Mouse (Mus musculus): ENCODE measurements at regions not wholly inside any gene's neighbourhood (a gene's known extent, or its start where the extent isn't known, plus 50 kb on each side); places are given as distances from the start of the nearest gene placed in this dataset.

GRCm38 (mm10) chr1:44388091-44388490 is 163.2 kb upstream of the Gulp1 start:
- no peaks in the 10 kb centered on the region for H3K27me3 ChIP-seq (ENCODE audit: insufficient read depth, low read length)
- DNase-seq (ENCODE audit: low spot score) (no peak), ATAC-seq (ENCODE audit: extremely low read depth, insufficient number of reproducible peaks, low FRiP score, poor library complexity, severe bottlenecking) (no peak)
- no peak for TF ChIP-seq GATA2 (IDR thresholded peaks at IDR 0.05; ENCODE audit: borderline replicate concordance, low read depth, low read length)
- TF ChIP-seq TAL1 (conservative IDR thresholded peaks at IDR 0.05; ENCODE audit: low read depth, low read length): no peak
- no peak for TF ChIP-seq POLR2AphosphoS5 (IDR thresholded peaks at IDR 0.05; ENCODE audit: insufficient replicate concordance, low read depth, low read length)
- no peak for TF ChIP-seq CTCF (IDR thresholded peaks at IDR 0.05; ENCODE audit: low read depth, low read length)
- no peak for TF ChIP-seq GATA1 (IDR thresholded peaks at IDR 0.05; ENCODE audit: borderline replicate concordance, low read length)
- H3K4me3 ChIP-seq (ENCODE audit: low read depth, low read length): no peak overlapping the region
- H3K36me3 ChIP-seq (replicated peaks): no peaks in the 10 kb centered on the region
- H3K9me3 ChIP-seq (replicated peaks): no peaks in the 10 kb centered on the region
- H3K4me1 ChIP-seq (ENCODE audit: insufficient read depth, low read depth, low read length): no peaks in the 10 kb centered on the region

- DNase-seq (ENCODE audit: low spot score) (no peak), ATAC-seq (ENCODE audit: extremely low read depth, insufficient number of reproducible peaks, low FRiP score, poor library complexity, severe bottlenecking) (no peak)
- H3K4me1 ChIP-seq (ENCODE audit: insufficient read depth, low read depth, low read length): no peaks in the 10 kb centered on the region
- H3K36me3 ChIP-seq (replicated peaks): no peaks in the 10 kb centered on the region
- no peaks in the 10 kb centered on the region for H3K9me3 ChIP-seq (replicated peaks)
- H3K27me3 ChIP-seq (ENCODE audit: insufficient read depth, low read length): no peaks in the 10 kb centered on the region
- no peak overlapping the region for H3K4me3 ChIP-seq (ENCODE audit: low read depth, low read length)
- no peak for TF ChIP-seq GATA2 (IDR thresholded peaks at IDR 0.05; ENCODE audit: borderline replicate concordance, low read depth, low read length)
- no peak for TF ChIP-seq GATA1 (IDR thresholded peaks at IDR 0.05; ENCODE audit: borderline replicate concordance, low read length)
- no peak for TF ChIP-seq POLR2AphosphoS5 (IDR thresholded peaks at IDR 0.05; ENCODE audit: insufficient replicate concordance, low read depth, low read length)
- TF ChIP-seq TAL1 (conservative IDR thresholded peaks at IDR 0.05; ENCODE audit: low read depth, low read length): no peak
- TF ChIP-seq CTCF (IDR thresholded peaks at IDR 0.05; ENCODE audit: low read depth, low read length): no peak
Measured at GRCm38 (mm10) chr1:44392141-44392540, 159.2 kb upstream of the Gulp1 start.

GRCm38 (mm10) chr1:44395538-44395937 is 155.8 kb upstream of the Gulp1 start:
- DNase-seq (ENCODE audit: low spot score) (no peak), ATAC-seq (ENCODE audit: extremely low read depth, insufficient number of reproducible peaks, low FRiP score, poor library complexity, severe bottlenecking) (no peak)
- Histone ChIP-seq H3K4me3 (ENCODE audit: low read depth, low read length) (no peak overlapping the region), H3K36me3 (replicated peaks) (no peaks in the 10 kb centered on the region), H3K9me3 (replicated peaks) (no peaks in the 10 kb centered on the region), H3K4me1 (ENCODE audit: insufficient read depth, low read depth, low read length) (no peaks in the 10 kb centered on the region), H3K27me3 (ENCODE audit: insufficient read depth, low read length) (no peaks in the 10 kb centered on the region)
- TF ChIP-seq TAL1 (conservative IDR thresholded peaks at IDR 0.05; ENCODE audit: low read depth, low read length) (no peak), CTCF (IDR thresholded peaks at IDR 0.05; ENCODE audit: low read depth, low read length) (no peak), GATA1 (IDR thresholded peaks at IDR 0.05; ENCODE audit: borderline replicate concordance, low read length) (no peak), GATA2 (IDR thresholded peaks at IDR 0.05; ENCODE audit: borderline replicate concordance, low read depth, low read length) (no peak), POLR2AphosphoS5 (IDR thresholded peaks at IDR 0.05; ENCODE audit: insufficient replicate concordance, low read depth, low read length) (no peak)

GRCm38 (mm10) chr1:44398066-44398465 is 153.2 kb upstream of the Gulp1 start:
- H3K27me3 ChIP-seq (ENCODE audit: insufficient read depth, low read length): no peaks in the 10 kb centered on the region
- H3K36me3 ChIP-seq (replicated peaks): no peaks in the 10 kb centered on the region
- DNase-seq (ENCODE audit: low spot score): no peak
- H3K4me1 ChIP-seq (ENCODE audit: insufficient read depth, low read depth, low read length): no peaks in the 10 kb centered on the region
- H3K9me3 ChIP-seq (replicated peaks): no peaks in the 10 kb centered on the region
- ATAC-seq (ENCODE audit: extremely low read depth, insufficient number of reproducible peaks, low FRiP score, poor library complexity, severe bottlenecking): no peak
- no peak for TF ChIP-seq GATA1 (IDR thresholded peaks at IDR 0.05; ENCODE audit: borderline replicate concordance, low read length)
- TF ChIP-seq CTCF (IDR thresholded peaks at IDR 0.05; ENCODE audit: low read depth, low read length): no peak
- TF ChIP-seq GATA2 (IDR thresholded peaks at IDR 0.05; ENCODE audit: borderline replicate concordance, low read depth, low read length): no peak
- no peak for TF ChIP-seq POLR2AphosphoS5 (IDR thresholded peaks at IDR 0.05; ENCODE audit: insufficient replicate concordance, low read depth, low read length)
- TF ChIP-seq TAL1 (conservative IDR thresholded peaks at IDR 0.05; ENCODE audit: low read depth, low read length): no peak
- no peak overlapping the region for H3K4me3 ChIP-seq (ENCODE audit: low read depth, low read length)

- TF ChIP-seq POLR2AphosphoS5 (IDR thresholded peaks at IDR 0.05; ENCODE audit: insufficient replicate concordance, low read depth, low read length): no peak
- no peak for TF ChIP-seq GATA1 (IDR thresholded peaks at IDR 0.05; ENCODE audit: borderline replicate concordance, low read length)
- no peak for TF ChIP-seq CTCF (IDR thresholded peaks at IDR 0.05; ENCODE audit: low read depth, low read length)
- no peak for TF ChIP-seq GATA2 (IDR thresholded peaks at IDR 0.05; ENCODE audit: borderline replicate concordance, low read depth, low read length)
- no peak for TF ChIP-seq TAL1 (conservative IDR thresholded peaks at IDR 0.05; ENCODE audit: low read depth, low read length)
- Histone ChIP-seq H3K36me3 (replicated peaks) (no peaks in the 10 kb centered on the region), H3K4me3 (ENCODE audit: low read depth, low read length) (no peak overlapping the region), H3K4me1 (ENCODE audit: insufficient read depth, low read depth, low read length) (no peaks in the 10 kb centered on the region), H3K27me3 (ENCODE audit: insufficient read depth, low read length) (no peaks in the 10 kb centered on the region), H3K9me3 (replicated peaks) (no peaks in the 10 kb centered on the region)
- no peak for DNase-seq (ENCODE audit: low spot score)
- ATAC-seq (ENCODE audit: extremely low read depth, insufficient number of reproducible peaks, low FRiP score, poor library complexity, severe bottlenecking): peak; percentile 45; the same call in 1 of the 2 replicates
Measured at GRCm38 (mm10) chr1:44437822-44438221, 113.5 kb upstream of the Gulp1 start.

Data from G1E (cell line).